Mouse (Mus musculus): Measurements from ENCODE around the gene Fcgr2b. TPM values are rescaled to one million over a fixed set of nuclear protein-coding genes. Genes with fewer than 3 reads are reported as not detected.

The Fcgr2b gene
- polyA plus RNA-seq (2015; fragmentation: Nextera tagmentation; extraction: Ambion mirVana), result 1.7 and 2.1 TPM in 2 replicates

DNA sequence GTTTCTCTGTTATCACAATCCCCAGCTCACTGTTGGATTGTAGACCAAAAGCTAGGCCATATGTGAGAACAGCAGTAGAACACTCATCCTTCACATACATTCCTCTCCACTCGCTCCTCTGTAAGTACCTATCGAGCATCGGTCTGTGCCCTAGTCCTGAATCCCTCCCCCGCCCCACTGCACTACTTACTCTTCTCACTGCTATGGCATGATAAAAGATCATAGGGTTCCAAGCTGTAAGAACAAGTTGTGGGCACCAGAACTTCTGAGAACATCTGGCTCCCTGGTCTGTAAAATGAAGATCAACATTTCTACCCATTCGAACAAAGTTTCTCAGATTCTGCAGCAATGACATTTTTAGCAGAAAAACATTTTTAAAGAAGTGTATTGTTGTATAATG is at the start of gene Fcgr2b:
TSS of gene Fcgr2b (minus strand) at position 101 of the 400 bp plus-strand sequence.
- Histone ChIP-seq H3K9me3 (no peaks in the 10 kb centered on the region), H3K36me3 (no peaks in the 10 kb centered on the region), H3K27me3 (replicated peaks) (no peaks in the 10 kb centered on the region), H3K4me2 (replicated peaks) (no peak within 1 kb of the TSS), H3K4me1 (replicated peaks) (no peaks in the 10 kb centered on the region), H3K9ac (no peak within 1 kb of the TSS), H3K4me3 (replicated peaks) (no peak within 1 kb of the TSS), H3K27ac (no peak within 1 kb of the TSS)
- ATAC-seq, result no peak
- WGBS, result 89% methylated on average over 5 of the region's 5 CpGs

DNA sequence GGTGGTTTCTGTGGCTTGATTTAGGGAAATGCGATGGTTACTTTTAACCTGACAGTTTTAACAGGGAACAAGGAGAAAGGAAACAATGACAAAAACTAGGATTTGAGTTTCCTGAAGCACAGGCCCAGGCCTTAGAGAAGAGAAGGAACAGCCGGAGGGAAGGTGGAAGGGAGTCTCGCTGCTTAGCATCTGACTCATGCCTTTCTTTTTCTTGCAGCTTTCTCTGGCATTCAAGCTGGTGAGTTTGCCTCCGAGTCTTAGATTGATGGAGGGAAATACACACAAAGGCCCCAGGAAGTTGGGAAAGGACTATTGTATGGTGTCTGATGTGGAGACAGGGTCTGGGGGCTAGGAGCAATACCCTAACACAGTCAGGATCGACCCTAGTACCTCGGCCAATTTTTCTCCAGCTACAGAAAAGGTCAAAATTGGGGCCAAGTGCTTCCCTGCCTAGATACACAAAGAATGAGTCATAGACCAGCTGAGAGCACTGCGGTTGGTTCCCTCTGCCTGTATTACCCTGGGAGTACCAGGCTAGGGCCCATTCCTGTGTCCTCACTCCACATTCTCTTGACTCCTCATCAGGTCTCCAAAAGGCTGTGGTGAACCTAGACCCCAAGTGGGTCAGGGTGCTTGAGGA is 43.1 kb upstream of the Fcgr2b start:
- no peaks in the 10 kb centered on the region for H3K27me3 ChIP-seq (replicated peaks)
- no peaks in the 10 kb centered on the region for H3K9me3 ChIP-seq
- WGBS, result 68% methylated on average over 7 of the region's 7 CpGs
- H3K9ac ChIP-seq, result no peak overlapping the region
- no peaks in the 10 kb centered on the region for H3K4me1 ChIP-seq (replicated peaks)
- no peak overlapping the region for H3K4me2 ChIP-seq (replicated peaks)
- H3K4me3 ChIP-seq (replicated peaks), result no peak overlapping the region
- no peak for ATAC-seq
- H3K27ac ChIP-seq, result no peak overlapping the region
- H3K36me3 ChIP-seq, result no peaks in the 10 kb centered on the region

DNA sequence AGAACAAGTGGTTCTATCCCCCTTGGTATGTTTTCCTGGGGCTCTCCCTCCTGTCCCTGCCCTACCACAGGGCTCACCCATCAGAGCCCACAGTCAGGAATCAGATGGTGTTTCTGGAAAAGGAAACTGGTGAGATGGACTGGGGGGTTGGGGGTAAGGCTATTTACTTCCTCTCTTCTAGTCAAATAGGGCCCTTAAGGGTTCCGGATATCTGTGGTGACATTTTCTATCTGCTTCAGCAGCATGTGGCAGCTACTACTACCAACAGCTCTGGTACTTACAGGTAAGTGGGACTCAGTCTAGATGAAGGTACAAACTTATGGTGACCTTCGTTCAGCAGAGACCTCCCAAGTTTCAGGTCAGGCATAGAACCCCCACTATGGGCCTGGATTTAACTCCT is 42.4 kb upstream of the Fcgr2b start, which contains the start of gene Fcgr4:
TSS of gene Fcgr4 (plus strand) at position 184 of the 400 bp plus-strand sequence.
- no peak for ATAC-seq
- no peaks in the 10 kb centered on the region for H3K9me3 ChIP-seq
- H3K4me1 ChIP-seq (replicated peaks), result no peaks in the 10 kb centered on the region
- H3K27me3 ChIP-seq (replicated peaks), result no peaks in the 10 kb centered on the region
- H3K36me3 ChIP-seq, result no peaks in the 10 kb centered on the region
- no peak within 1 kb of the TSS for H3K4me3 ChIP-seq (replicated peaks)
- 80% methylated on average over 2 of the region's 2 CpGs for WGBS
- H3K27ac ChIP-seq, result no peak within 1 kb of the TSS
- H3K4me2 ChIP-seq (replicated peaks), result no peak within 1 kb of the TSS
- no peak within 1 kb of the TSS for H3K9ac ChIP-seq

DNA sequence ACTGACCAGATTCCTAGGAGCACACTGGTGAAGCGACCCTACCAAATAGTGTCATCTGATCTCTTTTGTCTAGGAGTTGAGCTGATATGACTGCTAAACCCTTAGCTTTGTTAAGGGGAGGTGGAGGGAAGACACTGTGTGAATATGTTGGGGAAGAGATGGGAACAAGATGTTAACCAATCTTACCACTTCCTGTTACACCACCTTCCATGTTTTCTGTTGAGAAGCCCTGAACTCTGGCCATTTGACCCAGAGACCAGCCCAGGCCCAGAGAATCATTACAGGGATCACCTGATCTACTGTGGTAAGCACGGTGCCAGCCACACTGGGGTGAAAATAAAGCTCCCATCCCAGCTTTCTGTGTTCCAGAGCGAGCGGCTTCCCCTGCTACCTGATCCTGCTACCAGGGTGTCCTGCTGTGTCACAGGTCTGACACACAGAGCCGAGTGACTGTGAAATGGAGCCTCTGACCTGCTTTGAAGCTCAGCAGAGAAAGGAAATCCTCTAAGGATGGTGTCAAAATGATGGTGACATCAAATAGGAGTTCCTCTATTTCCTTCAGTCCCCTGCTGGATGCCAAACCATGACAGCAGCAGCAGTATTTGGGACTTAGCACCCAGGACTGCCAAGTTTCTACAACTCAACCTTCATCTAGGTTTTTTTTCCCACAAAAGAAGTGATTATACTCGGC is 41.3 kb upstream of the Fcgr2b start:
- no peak overlapping the region for H3K4me2 ChIP-seq (replicated peaks)
- ATAC-seq, result no peak
- H3K9ac ChIP-seq, result no peak overlapping the region
- WGBS, result 54% methylated on average over 6 of the region's 6 CpGs
- H3K4me3 ChIP-seq (replicated peaks), result no peak overlapping the region
- H3K4me1 ChIP-seq (replicated peaks), result no peaks in the 10 kb centered on the region
- H3K27ac ChIP-seq, result no peak overlapping the region
- H3K9me3 ChIP-seq, result no peaks in the 10 kb centered on the region
- H3K36me3 ChIP-seq, result no peaks in the 10 kb centered on the region
- H3K27me3 ChIP-seq (replicated peaks), result no peaks in the 10 kb centered on the region

DNA sequence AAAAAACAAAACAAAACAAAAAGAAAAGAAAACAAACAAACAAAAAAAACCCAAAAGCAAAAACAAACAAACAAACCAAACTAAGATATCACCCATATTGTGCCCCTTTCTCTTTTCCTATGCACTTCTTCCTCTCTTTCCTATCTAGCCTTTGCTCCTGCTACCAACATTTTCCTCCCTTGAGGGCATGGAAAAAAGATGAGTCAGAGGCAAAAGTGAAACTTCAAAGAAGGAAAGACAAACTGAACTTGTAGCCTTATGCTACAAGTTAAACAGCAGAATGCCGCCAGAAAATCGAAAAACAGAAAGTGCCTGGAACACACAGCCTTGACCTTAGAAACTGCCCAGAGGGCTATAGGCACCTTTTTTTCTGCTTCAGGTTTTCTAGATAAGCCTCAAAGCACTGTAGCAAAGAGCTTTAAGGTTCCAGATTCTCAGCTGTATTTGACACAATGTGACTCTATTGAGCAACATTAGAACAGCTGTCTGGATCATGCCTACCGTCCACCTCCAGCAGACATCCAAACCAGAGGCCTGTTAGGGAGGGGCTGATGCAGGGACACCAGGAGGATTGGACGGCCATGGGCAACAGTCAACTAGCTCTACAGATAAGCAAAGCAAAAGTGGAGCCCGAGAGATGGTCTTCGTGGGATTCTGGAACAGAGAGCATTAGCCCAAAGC is 40.5 kb upstream of the Fcgr2b start:
- Histone ChIP-seq H3K36me3 (no peaks in the 10 kb centered on the region), H3K9me3 (no peaks in the 10 kb centered on the region), H3K27me3 (replicated peaks) (no peaks in the 10 kb centered on the region), H3K4me3 (replicated peaks) (no peak overlapping the region), H3K4me1 (replicated peaks) (no peaks in the 10 kb centered on the region), H3K9ac (no peak overlapping the region), H3K4me2 (replicated peaks) (no peak overlapping the region), H3K27ac (no peak overlapping the region)
- 74% methylated on average over 6 of the region's 6 CpGs for WGBS
- ATAC-seq, result no peak

DNA sequence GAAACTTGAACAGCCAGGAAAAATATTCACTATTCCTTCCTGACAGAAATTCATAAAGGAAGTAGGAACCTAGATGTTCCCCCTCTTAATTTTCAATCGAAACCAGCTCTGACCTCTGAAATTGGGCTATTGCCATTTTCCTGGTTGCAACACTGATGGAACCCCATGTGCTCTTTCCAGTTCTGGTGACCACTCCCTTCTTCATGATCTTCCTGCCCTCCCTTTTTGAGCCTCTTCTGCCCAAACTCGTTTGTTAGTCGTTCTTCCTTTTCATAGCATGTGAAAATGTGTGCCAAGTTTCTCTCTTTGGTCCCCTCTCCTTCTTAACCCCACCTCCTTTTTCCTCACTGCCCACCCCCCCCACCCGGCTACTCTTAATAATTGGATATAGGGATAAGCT is 35.4 kb upstream of the Fcgr2b start:
- no peak overlapping the region for H3K4me3 ChIP-seq (replicated peaks)
- no peaks in the 10 kb centered on the region for H3K27me3 ChIP-seq (replicated peaks)
- no peak overlapping the region for H3K4me2 ChIP-seq (replicated peaks)
- no peak overlapping the region for H3K27ac ChIP-seq
- H3K36me3 ChIP-seq, result no peaks in the 10 kb centered on the region
- ATAC-seq, result no peak
- H3K4me1 ChIP-seq (replicated peaks), result no peaks in the 10 kb centered on the region
- no peaks in the 10 kb centered on the region for H3K9me3 ChIP-seq
- WGBS, result 82% methylated on average over 4 of the region's 4 CpGs
- H3K9ac ChIP-seq, result no peak overlapping the region

DNA sequence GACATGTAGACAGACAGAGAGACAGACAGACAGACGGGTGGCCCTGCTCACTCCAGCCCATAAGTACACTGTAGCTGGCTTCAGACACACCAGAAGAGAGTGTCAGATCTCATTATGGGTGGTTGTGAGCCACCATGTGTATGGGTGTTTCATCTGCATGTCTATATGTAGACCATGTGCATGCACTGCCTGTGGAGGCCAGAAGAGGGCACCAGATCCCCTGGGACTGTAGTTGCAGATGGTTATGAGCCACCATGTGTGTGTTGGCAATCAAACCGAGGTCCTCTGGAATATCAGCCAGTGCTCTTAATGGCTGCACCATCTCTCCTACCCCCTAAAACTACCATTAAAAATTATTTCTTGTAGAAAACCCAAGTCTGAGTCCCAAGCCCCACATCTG is 30.6 kb upstream of the Fcgr2b start:
- H3K4me3 ChIP-seq (replicated peaks), result no peak overlapping the region
- H3K36me3 ChIP-seq, result no peaks in the 10 kb centered on the region
- H3K4me2 ChIP-seq (replicated peaks), result no peak overlapping the region
- no peaks in the 10 kb centered on the region for H3K27me3 ChIP-seq (replicated peaks)
- H3K4me1 ChIP-seq (replicated peaks), result no peaks in the 10 kb centered on the region
- H3K27ac ChIP-seq, result no peak overlapping the region
- ATAC-seq, result no peak
- no peak overlapping the region for H3K9ac ChIP-seq
- no peaks in the 10 kb centered on the region for H3K9me3 ChIP-seq
- WGBS, result 87% methylated on average over 2 of the region's 2 CpGs

DNA sequence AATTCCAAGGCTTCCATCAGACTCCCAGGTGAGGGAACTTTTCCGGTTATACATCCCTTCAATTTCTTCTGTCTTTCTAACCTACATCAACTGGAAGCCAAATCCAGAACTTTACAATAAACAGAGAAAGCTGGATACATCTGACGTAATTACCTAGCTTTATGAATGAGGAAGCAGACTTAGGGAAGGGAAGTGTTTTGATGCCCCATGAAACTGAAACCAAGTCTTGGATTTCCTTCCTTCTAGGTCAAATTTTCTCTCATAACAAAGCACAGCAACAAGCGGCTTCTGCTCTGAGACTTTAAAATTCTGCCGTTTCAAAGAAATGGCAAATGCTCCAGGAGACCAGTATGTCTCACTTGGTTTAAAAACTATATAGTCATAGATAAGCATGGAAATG is 30.0 kb upstream of the Fcgr2b start:
- Histone ChIP-seq H3K36me3 (no peaks in the 10 kb centered on the region), H3K4me3 (replicated peaks) (no peak overlapping the region), H3K9me3 (no peaks in the 10 kb centered on the region), H3K4me1 (replicated peaks) (no peaks in the 10 kb centered on the region), H3K9ac (no peak overlapping the region), H3K4me2 (replicated peaks) (no peak overlapping the region), H3K27ac (no peak overlapping the region), H3K27me3 (replicated peaks) (no peaks in the 10 kb centered on the region)
- no peak for ATAC-seq
- WGBS, result 85% methylated on average over 4 of the region's 4 CpGs

DNA sequence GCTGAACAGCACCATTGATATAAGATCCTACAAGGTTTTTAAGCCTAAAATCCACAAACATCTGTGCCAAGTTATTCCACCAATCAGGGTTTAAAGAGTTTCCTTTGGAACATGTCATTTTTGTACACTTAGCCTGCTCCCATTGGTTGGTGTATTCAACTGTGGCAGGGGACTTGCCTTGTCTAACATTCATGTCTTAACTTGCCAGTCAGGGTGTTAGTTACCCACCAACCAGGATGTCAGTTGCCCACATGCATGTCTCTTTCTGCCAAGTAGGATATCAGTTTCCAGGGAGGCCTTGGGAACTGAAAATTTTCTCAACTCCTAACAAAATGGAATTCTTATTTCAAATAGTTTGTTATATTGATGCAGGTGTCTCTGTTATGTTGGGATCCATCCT is 29.2 kb upstream of the Fcgr2b start:
- H3K27ac ChIP-seq, result no peak overlapping the region
- no peaks in the 10 kb centered on the region for H3K27me3 ChIP-seq (replicated peaks)
- H3K9ac ChIP-seq, result no peak overlapping the region
- no peaks in the 10 kb centered on the region for H3K36me3 ChIP-seq
- no peak overlapping the region for H3K4me3 ChIP-seq (replicated peaks)
- ATAC-seq, result no peak
- H3K4me1 ChIP-seq (replicated peaks), result no peaks in the 10 kb centered on the region
- no peak overlapping the region for H3K4me2 ChIP-seq (replicated peaks)
- H3K9me3 ChIP-seq, result no peaks in the 10 kb centered on the region

DNA sequence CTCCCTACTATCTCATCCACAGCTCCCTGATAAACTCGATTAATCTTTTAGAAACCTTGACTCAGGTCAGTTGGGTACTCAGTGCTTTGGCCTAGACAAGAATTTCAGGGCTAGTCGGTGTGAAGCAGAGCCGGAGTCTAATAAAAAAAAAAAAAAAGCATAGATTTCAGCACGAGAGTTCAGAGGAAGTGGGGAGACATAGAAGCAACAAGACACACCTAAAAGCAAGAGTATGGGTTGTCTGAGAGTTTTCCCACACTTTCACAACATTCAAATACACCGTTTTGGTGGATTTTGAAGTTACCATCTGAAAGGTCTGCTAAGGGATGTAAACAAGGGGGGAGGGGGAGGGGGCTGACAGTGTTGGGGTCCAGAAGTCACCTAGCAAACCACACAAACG is 28.7 kb upstream of the Fcgr2b start:
- H3K4me1 ChIP-seq (replicated peaks), result no peaks in the 10 kb centered on the region
- no peak overlapping the region for H3K4me3 ChIP-seq (replicated peaks)
- ATAC-seq, result no peak
- no peaks in the 10 kb centered on the region for H3K27me3 ChIP-seq (replicated peaks)
- H3K36me3 ChIP-seq, result no peaks in the 10 kb centered on the region
- no peak overlapping the region for H3K4me2 ChIP-seq (replicated peaks)
- H3K9me3 ChIP-seq, result no peaks in the 10 kb centered on the region
- no peak overlapping the region for H3K9ac ChIP-seq
- 49% methylated on average over 6 of the region's 6 CpGs for WGBS
- H3K27ac ChIP-seq, result no peak overlapping the region

DNA sequence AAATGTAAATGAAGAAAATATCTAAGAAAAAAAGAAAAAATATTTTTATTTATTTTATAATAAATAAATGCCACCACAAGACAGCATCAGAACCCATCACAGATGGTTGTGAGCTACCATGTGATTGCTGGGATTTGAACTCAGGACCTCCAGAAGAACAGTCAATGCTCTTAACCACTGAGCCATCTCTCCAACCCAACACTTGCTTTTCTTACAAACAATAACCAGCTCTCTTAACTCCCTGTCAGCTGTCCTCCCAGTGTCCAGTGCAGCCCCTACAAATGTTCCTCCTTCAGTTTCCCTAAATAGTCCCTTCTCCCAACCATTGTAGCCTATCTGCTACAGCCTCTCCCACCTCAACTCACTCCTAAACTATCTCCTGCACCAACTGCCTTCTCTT is 23.5 kb upstream of the Fcgr2b start:
- no peaks in the 10 kb centered on the region for H3K36me3 ChIP-seq
- no peak overlapping the region for H3K9ac ChIP-seq
- H3K27me3 ChIP-seq (replicated peaks), result no peaks in the 10 kb centered on the region
- H3K9me3 ChIP-seq, result no peaks in the 10 kb centered on the region
- ATAC-seq, result no peak
- no peak overlapping the region for H3K27ac ChIP-seq
- H3K4me1 ChIP-seq (replicated peaks), result no peaks in the 10 kb centered on the region
- no peak overlapping the region for H3K4me3 ChIP-seq (replicated peaks)
- no peak overlapping the region for H3K4me2 ChIP-seq (replicated peaks)

DNA sequence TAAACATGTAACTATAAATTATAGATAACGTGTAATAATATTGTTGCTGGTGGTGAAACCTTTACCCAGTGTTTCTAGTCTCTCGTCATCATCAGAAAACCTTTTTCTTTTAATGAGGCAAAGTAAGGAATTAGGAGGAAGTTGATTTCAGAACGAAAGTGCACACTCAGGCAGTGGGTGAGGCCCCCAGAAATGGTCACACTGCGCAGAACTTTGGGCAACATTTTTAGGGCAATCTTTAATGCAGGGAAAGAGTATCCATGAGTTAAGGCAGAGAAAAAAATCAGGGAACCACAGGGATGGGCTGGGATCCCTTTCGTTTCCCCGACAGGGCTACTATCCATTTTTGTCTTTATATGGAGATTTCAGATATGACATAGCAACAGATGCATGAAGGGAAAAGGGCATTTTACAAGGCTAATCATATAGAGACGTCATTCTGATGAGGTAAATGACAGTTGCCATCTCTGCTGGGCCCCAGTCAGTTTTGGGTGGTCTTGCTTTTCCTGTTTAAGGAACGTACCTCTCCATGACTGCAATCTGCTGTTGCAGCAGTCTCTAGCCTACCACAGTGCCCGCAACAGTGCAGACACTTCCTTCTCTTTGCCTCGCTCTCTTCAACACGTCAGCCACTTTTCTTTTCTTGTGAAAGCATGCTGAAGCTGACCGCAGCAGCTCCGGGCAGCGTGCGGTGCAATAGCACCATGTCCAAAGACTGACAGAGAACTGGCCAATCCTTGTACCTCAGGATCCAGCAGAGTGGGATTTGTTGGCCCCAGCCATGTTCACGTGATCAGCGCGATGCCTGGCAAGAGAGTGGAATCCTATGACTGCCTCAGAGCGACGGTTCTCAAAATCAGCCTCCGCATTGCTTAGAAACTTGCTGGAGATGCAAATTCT is 21.7 kb upstream of the Fcgr2b start:
- H3K36me3 ChIP-seq, result no peaks in the 10 kb centered on the region
- H3K4me2 ChIP-seq (replicated peaks), result peak overlapping the region; percentile 27
- H3K9me3 ChIP-seq, result no peaks in the 10 kb centered on the region
- H3K27me3 ChIP-seq (replicated peaks), result no peaks in the 10 kb centered on the region
- no peaks in the 10 kb centered on the region for H3K4me1 ChIP-seq (replicated peaks)
- 57% methylated on average over 21 of the region's 21 CpGs for WGBS
- H3K9ac ChIP-seq, result no peak overlapping the region
- no peak overlapping the region; the same call in 1 of the 2 replicates for H3K4me3 ChIP-seq (replicated peaks)
- H3K27ac ChIP-seq, result no peak overlapping the region
- ATAC-seq, result peak; percentile 55; the same call in 1 of the 2 replicates

Data from intestine, embryonic 15.5 days (tissue).